Comparison of ENCODE assay signal across 20 mouse cellular contexts in the genomic region with DNA sequence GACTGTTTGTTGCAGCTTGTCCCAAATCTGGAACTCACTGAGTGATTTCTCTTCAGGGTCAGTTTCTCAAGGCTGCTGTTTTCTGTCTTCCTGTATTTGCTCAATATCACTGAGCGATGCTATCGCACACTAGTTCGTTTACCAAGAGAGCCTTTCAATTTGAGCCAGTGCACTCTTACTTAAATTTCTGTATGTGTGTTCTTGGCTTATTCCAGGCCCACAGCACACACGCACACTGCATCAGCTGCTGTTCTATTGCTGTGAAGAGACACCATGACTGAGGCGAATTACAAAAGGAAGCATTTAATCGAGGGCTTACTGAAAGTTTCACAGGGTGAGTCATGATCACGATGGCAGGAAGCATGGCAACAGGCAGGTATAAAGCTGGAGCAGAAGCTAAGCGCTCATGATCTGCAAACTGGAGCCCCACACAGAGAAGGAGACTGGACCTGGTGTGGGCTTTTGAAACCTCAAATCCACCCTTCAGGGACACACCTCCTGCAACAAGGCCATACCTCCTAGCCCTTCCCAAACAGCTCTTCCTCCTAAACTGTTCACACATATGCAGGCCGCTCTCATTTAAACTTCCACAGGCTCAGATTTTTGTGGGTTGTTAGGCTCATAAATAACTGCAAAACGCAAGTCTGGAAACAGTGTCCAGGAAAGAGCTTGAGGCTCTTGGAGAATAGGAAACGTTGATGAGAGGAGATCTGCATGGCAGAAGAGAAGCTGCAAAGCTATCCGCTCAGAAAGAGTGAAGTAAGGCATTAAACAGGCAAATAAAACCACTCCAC.
DNase-seq lines count a peak whose midpoint lies in the region; ATAC-seq and TF ChIP-seq lines count a peak whose summit lies in the region.
"Had no signal": no experiment of that assay in that cellular context is flagged by ENCODE, and none has a peak within 500 bp of the region (broad histone marks: within the 10 kb centered on the region; RNA-seq: fewer than 3 reads in every experiment).

No protein-coding gene starts in this region.

- no peak for DNase-seq in frontal cortex, postnatal 14 days (ENCODE audit: low spot score in 2 of 2)
- peak; percentile 43 for DNase-seq in right cerebral cortex, adult 18-20 months
- DNase-seq in right cerebral cortex, postnatal 25 days: no peak
- DNase-seq in Patski (ENCODE audit: low read depth, low spot score): peak; percentile 27
- peak; percentile 34 for DNase-seq in telencephalon, adult 2 months (ENCODE audit: low read depth, low spot score)
- no peak for DNase-seq in hindbrain, embryonic 10.5 days (ENCODE audit: low spot score)
- DNase-seq: B cell, adult 2 months; cerebellum, adult 9-10 months; kidney, adult 9 months; right cerebral cortex, postnatal 4 days had no signal

- H3K27ac ChIP-seq in hindbrain, embryonic 10.5 days: no peak overlapping the region
- H3K27ac ChIP-seq: forebrain, embryonic 13.5 days; heart, embryonic 10.5 days; layer of hippocampus, adult 2 months; macrophage; midbrain, embryonic 10.5 days; stomach, embryonic 15.5 days had no signal

- TF ChIP-seq CTCF in Patski (IDR thresholded peaks at IDR 0.05): no peak

- no peaks in the 10 kb centered on the region for H3K4me1 ChIP-seq in hindbrain, embryonic 10.5 days (replicated peaks)
- H3K4me1 ChIP-seq: forebrain, embryonic 13.5 days; heart, embryonic 10.5 days; midbrain, embryonic 10.5 days had no signal

- no peaks in the 10 kb centered on the region for H3K9me3 ChIP-seq in hindbrain, embryonic 10.5 days
- H3K9me3 ChIP-seq: forebrain, embryonic 13.5 days; heart, embryonic 10.5 days; midbrain, embryonic 10.5 days; stomach, embryonic 15.5 days had no signal

- H3K27me3 ChIP-seq in Patski: no peaks in the 10 kb centered on the region
- H3K27me3 ChIP-seq in hindbrain, embryonic 10.5 days (ENCODE audit: insufficient read depth, poor library complexity, severe bottlenecking): no peaks in the 10 kb centered on the region
- H3K27me3 ChIP-seq: forebrain, embryonic 13.5 days; stomach, embryonic 15.5 days had no signal

- 90% methylated on average over 12 of the region's 12 CpGs for WGBS in hindbrain, embryonic 10.5 days

- in situ Hi-C loops in Patski (cut with MboI; ENCODE audit: low pct_unique_long_range_greater_than_20kb): no loop called here

- peak; percentile 88 for ATAC-seq in frontal cortex, adult (ENCODE audit: low TSS enrichment)
- peak; percentile 68 for ATAC-seq in Patski
- ATAC-seq: forebrain, embryonic 13.5 days; hindbrain, embryonic 16.5 days; intestine, embryonic 16.5 days; lung, postnatal 0 days had no signal

- 0 out of 2 replicates have a peak, but pooled peaks cover 14% of the 10 kb centered on the region for H3K36me3 ChIP-seq in hindbrain, embryonic 10.5 days

- H3K4me3 ChIP-seq in hindbrain, embryonic 10.5 days: no peak overlapping the region
- H3K4me3 ChIP-seq: forebrain, embryonic 13.5 days; heart, embryonic 10.5 days; layer of hippocampus, adult 2 months; midbrain, embryonic 10.5 days; stomach, embryonic 15.5 days had no signal

- CTCF ChIA-PET in Patski (lab: Charles Lee): interaction anchor here (0.9 kb wide), 1 partner anchor 159 kb away, joined by 3 read pairs; no protein-coding TSS in a partner anchor

- POLR2A ChIA-PET in Patski (lab: Charles Lee): no interaction called here

Comparison
In these comparisons a context has a peak if more than half of its experiments do, and no peak if none do; other contexts are left out.
1. DNase-seq: peak in right cerebral cortex, adult 18-20 months (single experiment), Patski (single experiment) and telencephalon, adult 2 months (single experiment); none in frontal cortex, postnatal 14 days (0 of 2), right cerebral cortex, postnatal 25 days (single experiment) and hindbrain, embryonic 10.5 days (single experiment).